Mouse (Mus musculus): ENCODE measurements around the gene Serp2. TPM values are rescaled to one million over a fixed set of nuclear protein-coding genes. Genes with fewer than 3 reads are reported as not detected.
A peak's percentile ranks its signal among the peaks of the same experiment; 100 is the strongest.

Gene Serp2
- total RNA-seq (2021): 1 to 10 TPM; 7.2 to 9.6 TPM
- long read RNA-seq, experiment 1, partial matches to known transcripts: 3 of 8 reads
- long read RNA-seq, experiment 1, other reads (novel, unspliced or antisense): 2 of 8 reads
- long read RNA-seq, experiment 2, partial matches to known transcripts: 0 of 5 reads
- long read RNA-seq, experiment 2, other reads (novel, unspliced or antisense): 1 of 5 reads

- DNase-seq: no peak
Measured at GRCm38 (mm10) chr14:76556852-76557208, at the start of gene Serp2. TSS of gene Serp2 (minus strand) at chr14:76556889.

GRCm38 (mm10) chr14:76605931-76606534 is 49.3 kb upstream of the Serp2 start:
- no peak for DNase-seq

- DNase-seq: no peak
Measured at GRCm38 (mm10) chr14:76604012-76604411, 47.3 kb upstream of the Serp2 start.

- no peak for DNase-seq
Measured at GRCm38 (mm10) chr14:76601654-76602053, 45.0 kb upstream of the Serp2 start.

- no peak for DNase-seq
Measured at GRCm38 (mm10) chr14:76600391-76600790, 43.7 kb upstream of the Serp2 start.

- DNase-seq: no peak
Measured at GRCm38 (mm10) chr14:76599706-76600105, 43.0 kb upstream of the Serp2 start.

GRCm38 (mm10) chr14:76598518-76599216 is 42.0 kb upstream of the Serp2 start:
- peak; percentile 59 for DNase-seq

- no peak for DNase-seq
Measured at GRCm38 (mm10) chr14:76597751-76598150, 41.1 kb upstream of the Serp2 start.

- no peak for DNase-seq
Measured at GRCm38 (mm10) chr14:76595048-76595859, 38.6 kb upstream of the Serp2 start.

- DNase-seq: peak; percentile 59
Measured at GRCm38 (mm10) chr14:76594351-76594885, 37.7 kb upstream of the Serp2 start.

- DNase-seq: no peak
Measured at GRCm38 (mm10) chr14:76593630-76594193, 37.0 kb upstream of the Serp2 start.

GRCm38 (mm10) chr14:76592721-76593120 is 36.0 kb upstream of the Serp2 start:
- no peak for DNase-seq

GRCm38 (mm10) chr14:76592090-76592489 is 35.4 kb upstream of the Serp2 start:
- DNase-seq: no peak

GRCm38 (mm10) chr14:76590134-76590533 is 33.4 kb upstream of the Serp2 start:
- DNase-seq: no peak

GRCm38 (mm10) chr14:76589671-76590070 is 33.0 kb upstream of the Serp2 start:
- DNase-seq: no peak

- no peak for DNase-seq
Measured at GRCm38 (mm10) chr14:76585831-76586405, 29.2 kb upstream of the Serp2 start.

GRCm38 (mm10) chr14:76583985-76584384 is 27.3 kb upstream of the Serp2 start:
- DNase-seq: no peak

GRCm38 (mm10) chr14:76581974-76582922 is 25.6 kb upstream of the Serp2 start:
- DNase-seq: no peak

GRCm38 (mm10) chr14:76579660-76580061 is 23.0 kb upstream of the Serp2 start:
- no peak for DNase-seq

GRCm38 (mm10) chr14:76577840-76578239 is 21.2 kb upstream of the Serp2 start:
- DNase-seq: no peak

- no peak for DNase-seq
Measured at GRCm38 (mm10) chr14:76570292-76570691, 13.6 kb upstream of the Serp2 start.
